Mouse (Mus musculus): Measurements from ENCODE around the gene Tle6. TPM values are rescaled to one million over a fixed set of nuclear protein-coding genes. Genes with fewer than 3 reads are reported as not detected.

Tle6 gene
- polyA plus RNA-seq, 1 experiment from 2014 or later = 3.9 TPM

Other genes with a start within 250 kb of the Tle6 start
- 4.5 and 4.7 TPM in 2 replicates for gene Mfsd12, start 243.6 kb downstream of the Tle6 start, polyA plus RNA-seq (2014; fragmentation: Nextera tagmentation; extraction: Ambion mirVana)
- 0.15 and 0.40 TPM in 2 replicates for gene 4930404N11Rik, start 235.3 kb downstream of the Tle6 start, polyA plus RNA-seq (2014; fragmentation: Nextera tagmentation; extraction: Ambion mirVana)
- gene Fzr1, start 222.6 kb downstream of the Tle6 start, polyA plus RNA-seq (2014; fragmentation: Nextera tagmentation; extraction: Ambion mirVana) = 132 and 144 TPM in 2 replicates
- 61.0 and 66.3 TPM in 2 replicates for gene Dohh, start 216.6 kb downstream of the Tle6 start, polyA plus RNA-seq (2014; fragmentation: Nextera tagmentation; extraction: Ambion mirVana)
- gene Gm48551, start 216.6 kb downstream of the Tle6 start, polyA plus RNA-seq (2014; fragmentation: Nextera tagmentation; extraction: Ambion mirVana) = 3.0 and 3.5 TPM in 2 replicates
- 1.1 and 3.0 TPM in 2 replicates for gene Gm48552, start 212.1 kb downstream of the Tle6 start, polyA plus RNA-seq (2014; fragmentation: Nextera tagmentation; extraction: Ambion mirVana)
- gene Smim24, start 208.0 kb downstream of the Tle6 start, polyA plus RNA-seq (2014; fragmentation: Nextera tagmentation; extraction: Ambion mirVana) = 2.8 and 3.3 TPM in 2 replicates
- 10.5 and 10.8 TPM in 2 replicates for gene Nfic, start 145.4 kb downstream of the Tle6 start, polyA plus RNA-seq (2014; fragmentation: Nextera tagmentation; extraction: Ambion mirVana)
- gene Celf5, start 118.4 kb downstream of the Tle6 start, polyA plus RNA-seq (2014; fragmentation: Nextera tagmentation; extraction: Ambion mirVana) = 9.7 and 19.6 TPM in 2 replicates
- 71.8 and 72.3 TPM in 2 replicates for gene Ncln, start 104.7 kb downstream of the Tle6 start, polyA plus RNA-seq (2014; fragmentation: Nextera tagmentation; extraction: Ambion mirVana)
- 0.36 and 0.68 TPM in 2 replicates for gene S1pr4, start 100.9 kb downstream of the Tle6 start, polyA plus RNA-seq (2014; fragmentation: Nextera tagmentation; extraction: Ambion mirVana)
- 0.45 and 0.68 TPM in 2 replicates for gene Gna15, start 76.8 kb downstream of the Tle6 start, polyA plus RNA-seq (2014; fragmentation: Nextera tagmentation; extraction: Ambion mirVana)
- gene Gna11, start 55.9 kb downstream of the Tle6 start, polyA plus RNA-seq (2014; fragmentation: Nextera tagmentation; extraction: Ambion mirVana) = 77.1 and 84.5 TPM in 2 replicates
- 324 and 355 TPM in 2 replicates for gene Aes, start 41.6 kb downstream of the Tle6 start, polyA plus RNA-seq (2014; fragmentation: Nextera tagmentation; extraction: Ambion mirVana)
- 7.2 and 8.1 TPM in 2 replicates for gene Tle2, start 26.5 kb downstream of the Tle6 start, polyA plus RNA-seq (2014; fragmentation: Nextera tagmentation; extraction: Ambion mirVana)
- 1.6 and 2.1 TPM in 2 replicates for gene BC025920, start 5.2 kb upstream of the Tle6 start, polyA plus RNA-seq (2014; fragmentation: Nextera tagmentation; extraction: Ambion mirVana)
- gene Sirt6, start 26.7 kb upstream of the Tle6 start, polyA plus RNA-seq (2014; fragmentation: Nextera tagmentation; extraction: Ambion mirVana) = 45.0 and 45.5 TPM in 2 replicates
- 3.9 and 4.1 TPM in 2 replicates for gene Ankrd24, start 27.5 kb upstream of the Tle6 start, polyA plus RNA-seq (2014; fragmentation: Nextera tagmentation; extraction: Ambion mirVana)
- 5.0 and 5.2 TPM in 2 replicates for gene Gm10778, start 48.0 kb upstream of the Tle6 start, polyA plus RNA-seq (2014; fragmentation: Nextera tagmentation; extraction: Ambion mirVana)
- 18.0 and 22.7 TPM in 2 replicates for gene Zfp433, start 103.8 kb upstream of the Tle6 start, polyA plus RNA-seq (2014; fragmentation: Nextera tagmentation; extraction: Ambion mirVana)
- gene Gm3055, start 170.1 kb upstream of the Tle6 start, polyA plus RNA-seq (2014; fragmentation: Nextera tagmentation; extraction: Ambion mirVana) = 13.9 and 16.5 TPM in 2 replicates
- gene Gm4767, start 211.1 kb upstream of the Tle6 start, polyA plus RNA-seq (2014; fragmentation: Nextera tagmentation; extraction: Ambion mirVana) = 3.7 and 3.8 TPM in 2 replicates